Mouse (Mus musculus) testis, adult 2 months (tissue): ENCODE results near the gene Mss51.

Experiments
- CTCF ChIP-seq: fragments of 200-500 bp; IDR thresholded peaks from 2 replicates; pipeline ENCODE4 v1.5.1; 2012; ENCODE audit warnings: low read depth, mild to moderate bottlenecking, inconsistent platforms, low read length, moderate library complexity; ENCODE audit not compliant: control insufficient read depth, insufficient read depth, insufficient replicate concordance
- POLR2A ChIP-seq: fragments of 200-500 bp; IDR thresholded peaks from 2 replicates; pipeline ENCODE4 v1.6.1; 2012; ENCODE audit warnings: low read depth, mild to moderate bottlenecking, inconsistent platforms, low read length, moderate library complexity; ENCODE audit not compliant: control insufficient read depth

GRCm38 (mm10) chr14:20496603-20497002 is at the start of gene Mss51:
- TF ChIP-seq POLR2A: no peak
- no peak for TF ChIP-seq CTCF
